Mouse (Mus musculus) spleen, adult 2 months (tissue): ENCODE data around the gene Sstr5.

Experiments
- CTCF ChIP-seq: fragments of 200-500 bp; IDR thresholded peaks from 2 replicates; pipeline ENCODE4 v1.5.1; 2011; ENCODE audit warnings: mild to moderate bottlenecking, inconsistent platforms; ENCODE audit not compliant: insufficient read depth, insufficient read length, insufficient replicate concordance; ENCODE audit errors: extremely low read depth
- POLR2A ChIP-seq: fragments of 200-500 bp; IDR thresholded peaks from 2 replicates; pipeline ENCODE4 v1.6.1; 2011; ENCODE audit warnings: low read depth, low read length, inconsistent platforms

GRCm38 (mm10) chr17:25519511-25519910 is 22.4 kb upstream of the Sstr5 start:
- TF ChIP-seq CTCF (no peak), POLR2A (no peak)
